In genomic region chr17:56030919-56031318, GRCm38 (mm10) we compare ENCODE assay signal across 8 mouse cellular contexts. TPM values are rescaled to one million over a fixed set of nuclear protein-coding genes. Genes with fewer than 3 reads are reported as not detected.
DNase-seq lines count a peak whose midpoint lies in the region; ATAC-seq and TF ChIP-seq lines count a peak whose summit lies in the region.

No protein-coding gene starts in this region.

- intact Hi-C loops in gastrocnemius, adult 2 months (cut with DNase I) = loop anchor here (10.0 kb wide), 1 partner anchor 1244 kb away; the partner anchor contains the start of gene Vav1
- intact Hi-C loops in gastrocnemius, postnatal 36 days (cut with DNase I) = no loop called here

- H3K27ac ChIP-seq in gastrocnemius, adult 2 months = peak overlapping the region; percentile 89
- no peak overlapping the region for H3K27ac ChIP-seq in embryonic facial prominence, embryonic 14.5 days (replicated peaks; ENCODE audit: low read depth, low read length)
- H3K27ac ChIP-seq in forebrain, embryonic 16.5 days (ENCODE audit: low read length) = no peak overlapping the region

- peak overlapping the region; percentile 15 for H3ac ChIP-seq in C2C12 (ENCODE audit: control insufficient read depth, insufficient read length, low read depth)

- H3K27me3 ChIP-seq in C2C12 (ENCODE audit: control insufficient read depth, insufficient read depth, insufficient read length) = no peaks in the 10 kb centered on the region
- no peaks in the 10 kb centered on the region for H3K27me3 ChIP-seq in embryonic facial prominence, embryonic 14.5 days (replicated peaks; ENCODE audit: control insufficient read depth, insufficient read depth, low read length)
- no peaks in the 10 kb centered on the region for H3K27me3 ChIP-seq in forebrain, embryonic 16.5 days (replicated peaks; ENCODE audit: control insufficient read depth, insufficient read depth, low read length)

- H3K4me2 ChIP-seq in embryonic facial prominence, embryonic 14.5 days (ENCODE audit: low read depth, low read length) = no peak overlapping the region
- H3K4me2 ChIP-seq in forebrain, embryonic 16.5 days (ENCODE audit: low read length) = no peak overlapping the region

- peak overlapping the region; percentile 11; the same call in 1 of the 2 replicates for H3K4me3 ChIP-seq in gastrocnemius, adult 2 months
- no peak overlapping the region for H3K4me3 ChIP-seq in C2C12 (ENCODE audit: insufficient read depth, poor library complexity, severe bottlenecking)
- no peak overlapping the region for H3K4me3 ChIP-seq in embryonic facial prominence, embryonic 14.5 days (ENCODE audit: low read depth, low read length)
- no peak overlapping the region for H3K4me3 ChIP-seq in forebrain, embryonic 16.5 days (replicated peaks; ENCODE audit: low read length)

- WGBS in embryonic facial prominence, embryonic 14.5 days = 64% methylated on average over 5 of the region's 5 CpGs
- 72% methylated on average over 5 of the region's 5 CpGs for WGBS in forebrain, embryonic 16.5 days

- DNase-seq in gastrocnemius, adult 2 months = peak; percentile 67
- no peak for DNase-seq in gastrocnemius, postnatal 36 days
- peak; percentile 45 for DNase-seq in embryonic facial prominence, embryonic 14.5 days (ENCODE audit: low spot score)
- DNase-seq in liver = peak; percentile 42
- DNase-seq in thymus, postnatal 14 days = peak; percentile 56
- no peak for DNase-seq in gastrocnemius, adult 8-10 months (ENCODE audit: low spot score in 2 of 2)

- peaks cover 18% of the 10 kb centered on the region for H3K4me1 ChIP-seq in embryonic facial prominence, embryonic 14.5 days (ENCODE audit: control insufficient read depth, insufficient read depth, low read length)
- H3K4me1 ChIP-seq in forebrain, embryonic 16.5 days (replicated peaks; ENCODE audit: control insufficient read depth, insufficient read depth, low read length) = peaks cover 29% of the 10 kb centered on the region

- H3K9ac ChIP-seq in embryonic facial prominence, embryonic 14.5 days (ENCODE audit: low read depth, low read length) = no peak overlapping the region
- no peak overlapping the region for H3K9ac ChIP-seq in forebrain, embryonic 16.5 days (replicated peaks; ENCODE audit: low read depth, low read length)

- H3K79me2 ChIP-seq in C2C12 (ENCODE audit: control insufficient read depth, insufficient read depth) = peaks cover 96% of the 10 kb centered on the region

- peaks cover 78% of the 10 kb centered on the region for H3K79me3 ChIP-seq in C2C12 (ENCODE audit: low read depth)

- peaks cover 34% of the 10 kb centered on the region for H3K36me3 ChIP-seq in C2C12 (ENCODE audit: control insufficient read depth, insufficient read depth)
- peaks cover 41% of the 10 kb centered on the region for H3K36me3 ChIP-seq in embryonic facial prominence, embryonic 14.5 days (ENCODE audit: control insufficient read depth, insufficient read depth, low read length)
- peaks cover 6% of the 10 kb centered on the region; the same call in 1 of the 2 replicates for H3K36me3 ChIP-seq in forebrain, embryonic 16.5 days (ENCODE audit: control insufficient read depth, insufficient read depth)

- H3K9me3 ChIP-seq in embryonic facial prominence, embryonic 14.5 days (ENCODE audit: control insufficient read depth, low read length) = no peaks in the 10 kb centered on the region
- no peaks in the 10 kb centered on the region for H3K9me3 ChIP-seq in forebrain, embryonic 16.5 days (ENCODE audit: control insufficient read depth, low read length)

- no peak for ATAC-seq in embryonic facial prominence, embryonic 14.5 days (ENCODE audit: low read depth)
- no peak for ATAC-seq in forebrain, embryonic 16.5 days

- peak; percentile 16; the same call in 1 of the 2 replicates for TF ChIP-seq CTCF in gastrocnemius, adult 2 months (IDR thresholded peaks at IDR 0.05)
- peak; percentile 2 for TF ChIP-seq CTCF in C2C12 (IDR thresholded peaks at IDR 0.05; ENCODE audit: control insufficient read depth, insufficient read depth, insufficient read length)

TF ChIP-seq in C2C12, 6 proteins besides CTCF, POLR2A, EP300 and RAD21:
- no peak for TF ChIP-seq MYOG (IDR thresholded peaks at IDR 0.05; ENCODE audit: control insufficient read depth, extremely low read depth, insufficient read length)
- TF ChIP-seq MYOD1 (IDR thresholded peaks at IDR 0.05; ENCODE audit: control insufficient read depth, insufficient read length, low read depth) = peak; percentile 46
- no peak for TF ChIP-seq FOSL1 (IDR thresholded peaks at IDR 0.05; ENCODE audit: insufficient read depth, low read length, poor library complexity, severe bottlenecking)
- no peak for TF ChIP-seq USF1 (IDR thresholded peaks at IDR 0.05; ENCODE audit: low read depth)
- TF ChIP-seq MAX (IDR thresholded peaks at IDR 0.05) = no peak
- no peak for TF ChIP-seq CEBPB (IDR thresholded peaks at IDR 0.05; ENCODE audit: low read depth)

RNA-seq across cellular contexts. Expression of gene Sh3gl1, which starts 5.5 kb away (rescaled TPM):
- 1 to 10 TPM; 8.7 to 9.5 TPM for total RNA-seq in gastrocnemius, adult 2 months (2021)
- total RNA-seq in gastrocnemius, postnatal 36 days (2021) = 10 to 100 TPM in 1 of 2 experiments, 1 to 10 TPM in 1; 9.9 to 10.6 TPM
- polyA plus RNA-seq in C2C12 (2012; fragmentation: generic; extraction: Trizol) = 83.9 TPM
- polyA plus RNA-seq in embryonic facial prominence, embryonic 14.5 days (2014; fragmentation: Nextera tagmentation; extraction: Ambion mirVana) = 156 and 167 TPM in 2 replicates
- total RNA-seq in gastrocnemius, adult 8-10 months (2022) = 1 to 10 TPM; 5.5 to 8.9 (median 7.6) TPM
- polyA plus RNA-seq in forebrain, embryonic 16.5 days (2015; fragmentation: Nextera tagmentation; extraction: Ambion mirVana) = 125 and 126 TPM in 2 replicates

RNA-seq across cellular contexts. Expression of gene Chaf1a, which starts 9.3 kb away (rescaled TPM):
- total RNA-seq in gastrocnemius, adult 2 months (2021) = under 1 TPM; 0.46 to 0.59 TPM
- 1 to 10 TPM; 1.3 to 1.4 TPM for total RNA-seq in gastrocnemius, postnatal 36 days (2021)
- 39.9 TPM for polyA plus RNA-seq in C2C12 (2012; fragmentation: generic; extraction: Trizol)
- 14.2 and 16.5 TPM in 2 replicates for polyA plus RNA-seq in embryonic facial prominence, embryonic 14.5 days (2014; fragmentation: Nextera tagmentation; extraction: Ambion mirVana)
- 1 to 10 TPM in 1 of 4 experiments, under 1 TPM in 3; 0.47 to 1.6 (median 0.75) TPM for total RNA-seq in gastrocnemius, adult 8-10 months (2022)
- 10.6 and 12.6 TPM in 2 replicates for polyA plus RNA-seq in forebrain, embryonic 16.5 days (2015; fragmentation: Nextera tagmentation; extraction: Ambion mirVana)

RNA-seq across cellular contexts. Expression of gene Mpnd, which starts 25.4 kb away (rescaled TPM):
- total RNA-seq in gastrocnemius, adult 2 months (2021) = 10 to 100 TPM; 41.2 to 41.6 TPM
- 10 to 100 TPM; 40.6 to 50.2 TPM for total RNA-seq in gastrocnemius, postnatal 36 days (2021)
- 55.4 TPM for polyA plus RNA-seq in C2C12 (2012; fragmentation: generic; extraction: Trizol)
- 81.8 and 107 TPM in 2 replicates for polyA plus RNA-seq in embryonic facial prominence, embryonic 14.5 days (2014; fragmentation: Nextera tagmentation; extraction: Ambion mirVana)
- 10 to 100 TPM; 41.3 to 55.2 (median 42.4) TPM for total RNA-seq in gastrocnemius, adult 8-10 months (2022)
- 152 and 157 TPM in 2 replicates for polyA plus RNA-seq in forebrain, embryonic 16.5 days (2015; fragmentation: Nextera tagmentation; extraction: Ambion mirVana)

RNA-seq across cellular contexts. Expression of gene Stap2, which starts 25.5 kb away (rescaled TPM):
- total RNA-seq in gastrocnemius, adult 2 months (2021) = 1 to 10 TPM; 2.6 to 3.1 TPM
- 1 to 10 TPM; 2.5 to 3.0 TPM for total RNA-seq in gastrocnemius, postnatal 36 days (2021)
- polyA plus RNA-seq in C2C12 (2012; fragmentation: generic; extraction: Trizol) = 0.48 TPM
- 12.4 and 14.1 TPM in 2 replicates for polyA plus RNA-seq in embryonic facial prominence, embryonic 14.5 days (2014; fragmentation: Nextera tagmentation; extraction: Ambion mirVana)
- 1 to 10 TPM; 1.7 to 3.2 (median 2.6) TPM for total RNA-seq in gastrocnemius, adult 8-10 months (2022)
- polyA plus RNA-seq in forebrain, embryonic 16.5 days (2015; fragmentation: Nextera tagmentation; extraction: Ambion mirVana) = 5.5 and 6.6 TPM in 2 replicates

RNA-seq across cellular contexts. Expression of gene Ubxn6, which starts 43.9 kb away (rescaled TPM):
- 10 to 100 TPM; 55.6 to 64.3 TPM for total RNA-seq in gastrocnemius, adult 2 months (2021)
- 10 to 100 TPM; 47.7 to 50.9 TPM for total RNA-seq in gastrocnemius, postnatal 36 days (2021)
- 40.4 TPM for polyA plus RNA-seq in C2C12 (2012; fragmentation: generic; extraction: Trizol)
- polyA plus RNA-seq in embryonic facial prominence, embryonic 14.5 days (2014; fragmentation: Nextera tagmentation; extraction: Ambion mirVana) = 32.7 and 39.8 TPM in 2 replicates
- 10 to 100 TPM; 66.1 to 85.8 (median 74.4) TPM for total RNA-seq in gastrocnemius, adult 8-10 months (2022)
- polyA plus RNA-seq in forebrain, embryonic 16.5 days (2015; fragmentation: Nextera tagmentation; extraction: Ambion mirVana) = 78.8 and 85.8 TPM in 2 replicates

Comparison
In these comparisons a context has a peak if more than half of its experiments do, and no peak if none do; other contexts are left out.
1. DNase-seq: peak in gastrocnemius, adult 2 months (single experiment), embryonic facial prominence, embryonic 14.5 days (single experiment), liver (single experiment) and thymus, postnatal 14 days (single experiment); none in gastrocnemius, postnatal 36 days (0 of 2) and gastrocnemius, adult 8-10 months (0 of 2).